Mouse (Mus musculus) bone marrow macrophage, adult 2 months (primary cell): ENCODE data around the gene Acpp. TPM values are rescaled to one million over a fixed set of nuclear protein-coding genes. Genes with fewer than 3 reads are reported as not detected.

Experiments used
- H3K27ac ChIP-seq: 2 replicates; pipeline ENCODE4 v1.5.1; 2012; ENCODE audit warnings: low read depth, low read length; ENCODE audit not compliant: insufficient read depth
- H3K4me1 ChIP-seq: 2 replicates; pipeline ENCODE4 v1.6.1; 2012; ENCODE audit warnings: low read length; ENCODE audit not compliant: control insufficient read depth, insufficient read depth
- H3K4me3 ChIP-seq: 2 replicates; pipeline ENCODE4 v1.5.1; 2012; ENCODE audit warnings: mild to moderate bottlenecking, low read length, moderate library complexity; ENCODE audit not compliant: insufficient read depth
- CTCF ChIP-seq: IDR thresholded peaks from 2 replicates; pipeline ENCODE4 v1.5.1; 2012; ENCODE audit warnings: low read depth, mild to moderate bottlenecking, low read length, moderate library complexity
- POLR2A ChIP-seq: IDR thresholded peaks from 2 replicates; pipeline ENCODE4 v1.6.1; 2012; ENCODE audit warnings: mild to moderate bottlenecking, low read depth, low read length, borderline replicate concordance
- polyA plus RNA-seq: library from polyadenylated mRNA; stranded (reverse); fragments of >200 nt; gene quantifications from 2 replicates; pipeline ENCODE4 v1.2.4, GENCODE M21; 2012; ENCODE audit not compliant: missing spikeins, insufficient read depth, insufficient read length

Acpp gene
- polyA plus RNA-seq, 1 experiment = 10.5 TPM

GRCm38 (mm10) chr9:104277528-104278162 lies 59.9 kb downstream of the Acpp start:
- TF ChIP-seq CTCF (peak; percentile 79), POLR2A (no peak)

GRCm38 (mm10) chr9:104275084-104275785 lies 62.3 kb downstream of the Acpp start:
- Histone ChIP-seq H3K4me1 (peaks cover 12% of the 10 kb centered on the region), H3K27ac (no peak overlapping the region), H3K4me3 (no peak overlapping the region)
- TF ChIP-seq CTCF (no peak), POLR2A (no peak)

More at GRCm38 (mm10) chr9:104277528-104278162, 59.9 kb downstream of the Acpp start:
- H3K4me1 ChIP-seq = peaks cover 17% of the 10 kb centered on the region
- H3K4me3 ChIP-seq = no peak overlapping the region
- H3K27ac ChIP-seq = no peak overlapping the region

DNA sequence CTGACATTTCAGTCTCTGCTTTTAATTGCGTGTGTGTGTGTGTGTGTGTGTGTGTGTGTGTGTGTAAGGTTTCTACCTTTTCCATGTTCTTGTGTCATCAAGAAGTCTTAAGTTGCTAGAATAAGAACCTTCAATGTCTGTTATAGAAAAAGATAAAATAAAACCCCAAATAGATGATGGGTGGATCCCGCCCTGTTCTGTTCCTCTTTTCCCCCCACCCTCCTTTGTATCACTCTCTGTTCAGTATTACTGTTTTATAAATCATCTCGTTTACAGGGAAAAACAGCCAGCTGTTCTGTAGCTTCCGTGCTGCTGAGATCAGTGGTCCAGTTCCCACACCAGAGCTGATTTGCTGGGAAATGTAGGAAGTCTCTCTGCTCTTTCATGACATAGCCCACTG lies 65.5 kb downstream of the Acpp start:
- Histone ChIP-seq H3K27ac (peak overlapping the region; percentile 46; the same call in 1 of the 2 replicates), H3K4me1 (peaks cover 18% of the 10 kb centered on the region), H3K4me3 (no peak overlapping the region)
- TF ChIP-seq POLR2A (no peak), CTCF (no peak)

GRCm38 (mm10) chr9:104271642-104272041 lies 65.9 kb downstream of the Acpp start:
- peaks cover 18% of the 10 kb centered on the region for H3K4me1 ChIP-seq
- H3K4me3 ChIP-seq = no peak overlapping the region
- H3K27ac ChIP-seq = peak overlapping the region; percentile 46; the same call in 1 of the 2 replicates
- TF ChIP-seq POLR2A = no peak
- no peak for TF ChIP-seq CTCF

- Histone ChIP-seq H3K4me1 (peaks cover 18% of the 10 kb centered on the region), H3K4me3 (no peak overlapping the region), H3K27ac (peak overlapping the region; percentile 73)
- TF ChIP-seq CTCF = no peak
- no peak for TF ChIP-seq POLR2A
These were observed 67.6 kb downstream of the Acpp start for GRCm38 (mm10) chr9:104269944-104270343.

GRCm38 (mm10) chr9:104269349-104269871 lies 68.1 kb downstream of the Acpp start:
- Histone ChIP-seq H3K4me3 (peak overlapping the region; percentile 31; the same call in 1 of the 2 replicates), H3K4me1 (peaks cover 18% of the 10 kb centered on the region), H3K27ac (peak overlapping the region; percentile 73)
- no peak for TF ChIP-seq CTCF
- no peak for TF ChIP-seq POLR2A

GRCm38 (mm10) chr9:104264567-104264966 lies 73.0 kb downstream of the Acpp start:
- Histone ChIP-seq H3K4me3 (no peak overlapping the region), H3K27ac (no peak overlapping the region), H3K4me1 (peaks cover 18% of the 10 kb centered on the region)
- TF ChIP-seq POLR2A (no peak), CTCF (no peak)

- peak within 1 kb of the TSS; percentile 78 for H3K27ac ChIP-seq
These were observed 74.7 kb downstream of the Acpp start, which contains the start of gene Dnajc13 for GRCm38 (mm10) chr9:104262823-104263352. Gene Dnajc13, minus strand, starts transcription at chr9:104262930.

GRCm38 (mm10) chr9:104262016-104262762 lies 75.4 kb downstream of the Acpp start:
- TF ChIP-seq POLR2A (no peak), CTCF (0 out of 2 replicates have a peak, but pooled peaks have one; percentile 2)
- Histone ChIP-seq H3K4me3 (peak overlapping the region; percentile 86), H3K27ac (peak overlapping the region; percentile 78), H3K4me1 (peaks cover 24% of the 10 kb centered on the region)

More at GRCm38 (mm10) chr9:104262823-104263352, 74.7 kb downstream of the Acpp start, which contains the start of gene Dnajc13:
- Histone ChIP-seq H3K4me1 (peaks cover 19% of the 10 kb centered on the region), H3K4me3 (peak within 1 kb of the TSS; percentile 86)
- peak; percentile 33; the same call in 1 of the 2 replicates for TF ChIP-seq POLR2A
- TF ChIP-seq CTCF = no peak
